Mouse (Mus musculus) lung, postnatal 0 days (tissue): ENCODE measurements around the gene Mpped2. TPM values are rescaled to one million over a fixed set of nuclear protein-coding genes. Genes with fewer than 3 reads are reported as not detected.
A peak's percentile ranks its signal among the peaks of the same experiment; 100 is the strongest.

Experiments
- ATAC-seq: fragments of 200-750 bp; cut with Nextera tagmentation; 2 replicates; pipeline ENCODE4 v1.8.0; 2017; ENCODE audit warnings: moderate library complexity
- DNase-seq: peaks from one replicate; pipeline ENCODE4 v3.0.0-alpha.2; 2016; ENCODE audit warnings: low spot score
- H3K27ac ChIP-seq: fragments of 300-500 bp; sonication (generic); 2 replicates; pipeline ENCODE4 v1.5.1; 2014; ENCODE audit warnings: antibody characterized with exemption, mild to moderate bottlenecking, low read length, mixed read lengths
- H3K27me3 ChIP-seq: fragments of 300-500 bp; sonication (generic); replicated peaks from 2 replicates; pipeline ENCODE4 v1.6.1; 2014; ENCODE audit warnings: low read length, mixed read lengths; ENCODE audit not compliant: insufficient read depth
- H3K36me3 ChIP-seq: fragments of 300-500 bp; sonication (generic); 2 replicates; pipeline ENCODE4 v1.6.1; 2014; ENCODE audit warnings: low read length, mixed read lengths; ENCODE audit not compliant: insufficient read depth
- H3K4me1 ChIP-seq: fragments of 300-500 bp; sonication (generic); 2 replicates; pipeline ENCODE4 v1.6.1; 2014; ENCODE audit warnings: antibody characterized with exemption, low read depth, low read length, mixed read lengths; ENCODE audit not compliant: insufficient read depth
- H3K4me2 ChIP-seq: fragments of 300-500 bp; sonication (generic); replicated peaks from 2 replicates; pipeline ENCODE4 v1.6.1; 2014; ENCODE audit warnings: low read depth, mild to moderate bottlenecking, low read length, moderate library complexity, mixed read lengths
- H3K4me3 ChIP-seq: fragments of 300-500 bp; sonication (generic); 2 replicates; pipeline ENCODE4 v1.5.1; 2014; ENCODE audit warnings: low read depth, low read length
- H3K9ac ChIP-seq: fragments of 300-500 bp; sonication (generic); replicated peaks from 2 replicates; pipeline ENCODE4 v1.6.1; 2014; ENCODE audit warnings: low read depth, mild to moderate bottlenecking
- H3K9me3 ChIP-seq: fragments of 300-500 bp; sonication (generic); 2 replicates; pipeline ENCODE4 v1.6.1; 2016; ENCODE audit warnings: low read length, mixed read lengths
- CTCF ChIP-seq: IDR thresholded peaks from 2 replicates; pipeline ENCODE4 v1.5.1; 2016; ENCODE audit warnings: antibody characterized with exemption, mild to moderate bottlenecking
- EP300 ChIP-seq: IDR thresholded peaks from 2 replicates; pipeline ENCODE4 v1.6.1; 2016; ENCODE audit warnings: antibody characterized with exemption, mild to moderate bottlenecking, control low read depth
- WGBS: fragments of 180-500 bp; shearing (Covaris S2); extraction: QIAGEN DNeasy Blood & Tissue Kit; methylation state at CpG from one replicate; pipeline ENCODE4 v1.1.7; 2014; 5-methylcytosine and 5-hydroxymethylcytosine counted together
- polyA plus RNA-seq: library from polyadenylated mRNA; unstranded; fragments of >200 nt; fragmentation: Nextera tagmentation; extraction: Ambion mirVana; gene quantifications from 2 replicates; pipeline ENCODE4 v1.2.1, GENCODE M21; 2015

The Mpped2 gene
- polyA plus RNA-seq, result 9.7 and 13.9 TPM in 2 replicates

DNA sequence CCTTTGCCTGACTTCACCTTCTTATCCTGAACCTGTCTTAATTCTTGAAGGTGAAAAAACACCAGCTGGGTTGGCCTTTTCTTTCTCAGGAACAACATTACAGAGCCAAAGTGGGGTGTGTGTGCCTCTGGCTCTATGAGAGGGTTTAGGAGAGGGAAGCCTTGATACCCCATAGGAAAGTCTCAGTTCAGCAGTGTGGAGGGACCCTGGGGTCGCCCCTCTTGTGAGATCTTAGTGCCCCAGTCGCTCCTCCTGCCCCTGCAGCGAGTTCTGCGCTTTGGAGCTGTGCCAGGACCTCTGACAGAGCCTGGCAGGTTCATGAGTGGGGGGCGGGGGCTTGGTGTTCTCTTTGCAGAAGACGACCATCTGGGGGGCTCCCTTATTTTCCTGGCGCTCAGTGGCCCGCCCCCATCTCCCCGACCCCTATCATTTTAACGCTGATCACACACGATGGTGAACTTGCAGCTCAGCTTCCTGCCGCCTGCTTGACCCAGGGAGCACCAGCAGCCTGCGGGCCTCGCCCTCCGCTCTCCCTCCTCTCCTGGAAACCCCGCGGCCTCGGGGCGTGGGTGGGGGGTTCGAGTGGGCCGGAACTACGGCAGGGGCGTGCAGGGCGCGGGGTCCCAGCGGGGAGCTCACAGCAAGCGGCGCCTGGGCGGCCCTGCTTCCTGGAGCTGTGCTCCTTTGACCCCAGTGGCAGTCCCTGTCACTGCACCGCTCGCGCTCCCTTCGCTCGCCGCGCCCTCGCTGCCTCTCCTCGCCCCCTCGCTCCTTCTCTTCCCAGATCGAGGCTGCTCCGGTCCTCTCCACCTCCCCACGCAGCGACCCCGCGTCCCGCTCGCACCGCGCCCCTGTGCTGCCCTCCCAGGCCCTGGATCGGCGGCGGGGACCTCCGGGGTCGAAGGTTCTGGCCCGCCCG is at the start of gene Mpped2:
Gene Mpped2, plus strand, starts transcription at position 487 of the 919 bp plus-strand sequence.
- H3K4me1 ChIP-seq, result no peaks in the 10 kb centered on the region; the same call in 1 of the 2 replicates
- peak within 1 kb of the TSS; percentile 64 for H3K9ac ChIP-seq
- peak; percentile 75 for DNase-seq
- peak within 1 kb of the TSS; percentile 79 for H3K4me3 ChIP-seq
- H3K4me2 ChIP-seq, result peak within 1 kb of the TSS; percentile 100
- TF ChIP-seq EP300 (no peak), CTCF (peak; percentile 65)
- no peaks in the 10 kb centered on the region for H3K9me3 ChIP-seq
- H3K27me3 ChIP-seq, result 0 out of 2 replicates have a peak, but pooled peaks cover 3% of the 10 kb centered on the region
- WGBS, result under 1% methylated on average over 29 of the region's 56 CpGs
- ATAC-seq, result peak; percentile 84
- H3K27ac ChIP-seq, result peak within 1 kb of the TSS; percentile 59
- no peaks in the 10 kb centered on the region for H3K36me3 ChIP-seq

DNA sequence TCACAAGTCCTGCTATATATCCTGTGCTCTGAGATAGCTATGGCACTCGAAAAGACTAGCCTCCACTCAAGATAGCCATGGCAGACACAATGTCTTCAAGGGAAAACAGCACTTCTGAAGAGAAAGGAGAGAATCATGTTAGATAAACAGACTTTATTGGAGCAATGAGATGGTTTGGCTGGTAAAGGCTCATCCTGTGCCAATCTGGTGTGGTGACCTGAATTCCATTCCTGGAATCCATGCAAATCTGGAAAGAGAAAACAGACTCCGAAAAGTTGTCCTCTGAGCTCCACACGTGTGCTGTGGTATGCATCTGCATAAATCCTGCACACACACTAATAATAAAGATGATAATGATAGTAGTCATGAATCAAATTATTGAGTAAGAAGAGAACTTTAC is 48.3 kb upstream of the Mpped2 start:
- Histone ChIP-seq H3K4me3 (no peak overlapping the region), H3K27ac (no peak overlapping the region), H3K4me2 (no peak overlapping the region), H3K36me3 (no peaks in the 10 kb centered on the region), H3K27me3 (no peaks in the 10 kb centered on the region), H3K9me3 (no peaks in the 10 kb centered on the region), H3K9ac (no peak overlapping the region), H3K4me1 (no peaks in the 10 kb centered on the region)
- WGBS, result 75% methylated on average over 3 of the region's 3 CpGs
- DNase-seq (no peak), ATAC-seq (no peak)
- TF ChIP-seq EP300 (no peak), CTCF (no peak)

DNA sequence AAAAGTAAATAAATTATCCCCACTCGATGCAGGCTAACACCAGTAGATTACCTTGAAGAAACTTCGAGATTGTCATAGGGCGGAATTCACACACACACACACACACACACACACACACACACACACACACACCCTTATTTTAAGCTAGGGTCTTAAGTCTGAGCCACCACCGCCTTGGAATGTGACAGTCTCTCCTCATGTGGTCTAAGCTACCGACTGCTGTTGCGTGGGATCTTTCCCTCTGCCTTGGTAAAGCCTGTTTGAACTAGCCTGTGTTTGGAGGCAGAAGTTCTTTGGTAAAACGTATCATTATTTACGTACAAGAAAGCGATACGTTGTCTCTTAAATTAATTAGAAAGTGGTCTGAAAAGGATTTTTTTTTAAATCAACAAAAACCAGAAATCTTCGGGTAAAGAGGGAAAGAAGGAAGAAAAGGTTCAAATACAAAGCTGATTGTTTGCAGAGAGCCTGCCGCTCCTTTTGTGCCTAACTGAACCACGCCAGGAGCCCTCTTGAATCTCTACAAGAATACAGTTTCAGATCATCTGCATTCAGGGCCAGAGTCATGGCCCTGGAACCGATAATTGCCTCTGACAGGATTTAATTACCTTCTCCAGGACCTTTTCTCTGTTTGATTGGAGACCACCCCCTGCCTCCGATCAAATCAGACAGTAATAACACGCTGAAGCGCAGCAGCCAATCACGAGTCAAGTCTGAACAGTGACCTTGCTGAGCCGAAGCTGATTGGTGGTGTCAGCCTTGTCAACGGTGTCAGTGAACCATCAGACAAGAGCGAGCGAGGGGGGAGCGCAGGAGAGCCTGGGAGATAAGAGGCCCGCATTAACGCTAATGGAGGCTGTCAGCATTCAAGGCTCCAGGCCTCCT is 43.1 kb upstream of the Mpped2 start:
- WGBS, result 5% methylated on average over 25 of the region's 25 CpGs
- no peaks in the 10 kb centered on the region for H3K36me3 ChIP-seq
- H3K4me3 ChIP-seq, result peak overlapping the region; percentile 38
- no peaks in the 10 kb centered on the region for H3K27me3 ChIP-seq
- no peaks in the 10 kb centered on the region for H3K4me1 ChIP-seq
- peak; percentile 77 for DNase-seq
- H3K4me2 ChIP-seq, result peak overlapping the region; percentile 63
- peak overlapping the region; percentile 16; the same call in 1 of the 2 replicates for H3K9ac ChIP-seq
- peak; percentile 97 for ATAC-seq
- no peak overlapping the region for H3K27ac ChIP-seq
- no peaks in the 10 kb centered on the region for H3K9me3 ChIP-seq
- TF ChIP-seq EP300 (no peak), CTCF (no peak)

DNA sequence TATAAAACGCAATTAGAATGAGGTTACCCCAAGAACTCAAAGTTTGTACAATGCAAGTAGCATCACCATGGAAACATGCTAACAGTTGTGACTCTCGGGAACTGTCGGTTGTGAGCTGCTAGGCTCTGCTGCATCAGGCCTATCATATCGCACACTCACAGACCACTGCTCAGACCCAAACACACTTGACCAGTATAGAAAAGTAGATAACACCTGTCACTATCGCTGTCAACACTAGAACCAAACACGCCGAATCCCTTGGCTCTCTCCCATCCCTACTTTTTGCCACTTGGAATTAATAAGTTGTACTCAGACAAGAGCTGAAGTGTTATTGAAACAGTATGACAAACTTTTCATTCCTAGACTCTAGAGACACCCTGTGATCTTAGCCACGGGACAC is 40.9 kb upstream of the Mpped2 start:
- H3K4me2 ChIP-seq, result no peak overlapping the region
- TF ChIP-seq CTCF (no peak), EP300 (no peak)
- H3K27me3 ChIP-seq, result no peaks in the 10 kb centered on the region
- no peaks in the 10 kb centered on the region for H3K9me3 ChIP-seq
- 29% methylated on average over 8 of the region's 8 CpGs for WGBS
- H3K27ac ChIP-seq, result no peak overlapping the region
- no peak; the same call in 1 of the 2 replicates for ATAC-seq
- H3K9ac ChIP-seq, result no peak overlapping the region
- H3K36me3 ChIP-seq, result no peaks in the 10 kb centered on the region
- no peak for DNase-seq
- no peak overlapping the region for H3K4me3 ChIP-seq
- no peaks in the 10 kb centered on the region for H3K4me1 ChIP-seq

DNA sequence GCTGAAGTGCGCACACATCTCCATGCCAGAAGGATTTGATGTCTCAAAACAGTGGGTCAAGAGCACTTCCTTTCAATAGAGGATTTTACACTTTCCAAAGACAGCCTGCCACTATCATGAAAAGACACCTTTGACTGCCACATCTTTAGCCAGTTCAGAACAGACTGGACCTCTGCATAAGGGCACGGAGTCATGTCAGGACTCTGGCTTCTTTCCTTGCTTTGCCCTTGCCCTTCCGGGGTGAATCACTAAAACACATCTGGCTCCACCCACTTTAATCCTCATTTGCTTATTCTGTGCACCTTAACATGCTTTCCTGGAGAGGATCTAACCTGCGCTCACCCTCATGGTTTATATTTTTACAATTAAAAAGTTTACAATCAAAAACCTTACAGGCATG is 40.3 kb upstream of the Mpped2 start:
- no peaks in the 10 kb centered on the region for H3K9me3 ChIP-seq
- H3K4me1 ChIP-seq, result no peaks in the 10 kb centered on the region
- H3K4me3 ChIP-seq, result no peak overlapping the region
- ATAC-seq (no peak), DNase-seq (no peak)
- 58% methylated on average over 4 of the region's 4 CpGs for WGBS
- no peak for TF ChIP-seq EP300
- TF ChIP-seq CTCF, result no peak
- no peaks in the 10 kb centered on the region for H3K27me3 ChIP-seq
- no peak overlapping the region for H3K27ac ChIP-seq
- H3K4me2 ChIP-seq, result no peak overlapping the region
- no peak overlapping the region for H3K9ac ChIP-seq
- H3K36me3 ChIP-seq, result no peaks in the 10 kb centered on the region

DNA sequence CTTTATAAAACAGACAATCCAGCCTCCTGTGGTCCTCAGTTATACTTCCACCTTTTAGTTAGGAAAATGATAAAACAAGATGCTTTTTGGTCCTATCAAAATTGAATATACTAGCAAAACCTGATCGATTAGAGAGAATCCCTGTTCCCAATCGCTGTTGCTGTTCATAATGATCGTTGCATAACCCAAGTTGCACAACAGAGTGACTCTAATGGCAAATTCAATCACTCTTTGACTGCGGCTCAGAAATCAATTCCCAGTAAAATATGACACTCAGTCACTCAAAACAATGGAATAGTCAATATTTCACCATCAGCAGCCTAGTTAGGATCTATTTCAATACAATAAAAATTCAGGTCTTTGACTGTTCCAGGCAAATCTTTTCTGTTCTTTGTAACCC is 39.8 kb upstream of the Mpped2 start:
- Histone ChIP-seq H3K4me1 (no peaks in the 10 kb centered on the region), H3K9me3 (no peaks in the 10 kb centered on the region), H3K27me3 (no peaks in the 10 kb centered on the region), H3K9ac (no peak overlapping the region), H3K27ac (no peak overlapping the region), H3K4me3 (no peak overlapping the region), H3K4me2 (no peak overlapping the region), H3K36me3 (no peaks in the 10 kb centered on the region)
- 91% methylated on average over 4 of the region's 4 CpGs for WGBS
- ATAC-seq (no peak), DNase-seq (no peak)
- TF ChIP-seq EP300 (no peak), CTCF (no peak)
